Mouse (Mus musculus) cortical plate, adult 2 months (tissue): ENCODE measurements at regions not wholly inside any gene's neighbourhood (a gene's known extent, or its start where the extent isn't known, plus 50 kb on each side); places are given as distances from the start of the nearest gene placed in this dataset.

Experiments
- H3K27ac ChIP-seq: fragments of 200-500 bp; 2 replicates; pipeline ENCODE4 v1.5.1; 2012; ENCODE audit warnings: low read length, control low read depth, inconsistent platforms; ENCODE audit not compliant: insufficient read depth
- H3K4me1 ChIP-seq: fragments of 200-500 bp; 2 replicates; pipeline ENCODE4 v1.6.1; 2011; ENCODE audit warnings: low read length; ENCODE audit not compliant: control insufficient read depth, insufficient read depth
- H3K4me3 ChIP-seq: fragments of 200-500 bp; 2 replicates; pipeline ENCODE4 v1.5.1; 2011; ENCODE audit warnings: mild to moderate bottlenecking, low read length, control low read depth; ENCODE audit not compliant: insufficient read depth
- CTCF ChIP-seq: fragments of 200-500 bp; IDR thresholded peaks from 2 replicates; pipeline ENCODE4 v1.5.1; 2011; ENCODE audit warnings: mild to moderate bottlenecking, control low read depth, low read length; ENCODE audit not compliant: insufficient read depth; ENCODE audit errors: extremely low read depth
- POLR2A ChIP-seq: fragments of 200-500 bp; IDR thresholded peaks from 2 replicates; pipeline ENCODE4 v1.6.1; 2011; ENCODE audit warnings: mild to moderate bottlenecking, low read length, control low read depth; ENCODE audit not compliant: insufficient read depth; ENCODE audit errors: extremely low read depth

- TF ChIP-seq CTCF (no peak), POLR2A (no peak)
- H3K27ac ChIP-seq: no peak overlapping the region
- H3K4me3 ChIP-seq: no peak overlapping the region
Measured at GRCm38 (mm10) chr16:92998689-92999088, 172.7 kb upstream of the Runx1 start.

GRCm38 (mm10) chr16:92997636-92998035 is 171.7 kb upstream of the Runx1 start:
- peaks cover 3% of the 10 kb centered on the region; the same call in 1 of the 2 replicates for H3K4me1 ChIP-seq
- TF ChIP-seq POLR2A (no peak), CTCF (no peak)
- H3K27ac ChIP-seq: no peak overlapping the region
- no peak overlapping the region for H3K4me3 ChIP-seq

More at GRCm38 (mm10) chr16:92998689-92999088, 172.7 kb upstream of the Runx1 start:
- peaks cover 3% of the 10 kb centered on the region; the same call in 1 of the 2 replicates for H3K4me1 ChIP-seq

DNA sequence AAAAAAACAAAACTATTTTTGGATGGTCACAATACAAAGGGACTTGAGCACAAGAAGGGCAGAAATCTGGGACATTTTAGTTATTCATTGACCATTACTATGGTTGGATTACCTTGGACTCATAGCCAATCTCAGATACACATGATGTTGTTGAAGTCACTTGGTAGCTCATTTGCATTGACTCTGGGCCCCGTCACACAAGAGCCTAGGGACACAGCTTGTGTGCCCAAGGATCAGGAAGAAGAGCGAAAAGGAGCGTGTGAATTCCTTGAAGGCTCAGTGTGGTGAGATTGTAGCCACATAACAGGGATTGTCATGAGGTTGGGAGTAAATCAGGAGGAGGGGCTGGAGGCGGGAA is 170.0 kb upstream of the Runx1 start:
- TF ChIP-seq CTCF: no peak
- no peak for TF ChIP-seq POLR2A
- Histone ChIP-seq H3K4me1 (peaks cover 3% of the 10 kb centered on the region; the same call in 1 of the 2 replicates), H3K4me3 (no peak overlapping the region), H3K27ac (no peak overlapping the region)

GRCm38 (mm10) chr16:92995132-92995992 is 169.4 kb upstream of the Runx1 start:
- Histone ChIP-seq H3K4me1 (peaks cover 3% of the 10 kb centered on the region; the same call in 1 of the 2 replicates), H3K4me3 (no peak overlapping the region), H3K27ac (no peak overlapping the region)
- TF ChIP-seq POLR2A: no peak
- TF ChIP-seq CTCF: no peak

- TF ChIP-seq CTCF (no peak), POLR2A (no peak)
- Histone ChIP-seq H3K27ac (no peak overlapping the region), H3K4me3 (no peak overlapping the region), H3K4me1 (peaks cover 3% of the 10 kb centered on the region; the same call in 1 of the 2 replicates)
Measured at GRCm38 (mm10) chr16:92992876-92993275, 166.9 kb upstream of the Runx1 start.

GRCm38 (mm10) chr16:92991405-92991804 is 165.5 kb upstream of the Runx1 start:
- peaks cover 1% of the 10 kb centered on the region; the same call in 1 of the 2 replicates for H3K4me1 ChIP-seq
- no peak overlapping the region for H3K4me3 ChIP-seq
- TF ChIP-seq POLR2A: no peak
- H3K27ac ChIP-seq: no peak overlapping the region

GRCm38 (mm10) chr16:92988416-92988815 is 162.5 kb upstream of the Runx1 start:
- H3K4me1 ChIP-seq: no peaks in the 10 kb centered on the region
- H3K4me3 ChIP-seq: no peak overlapping the region
- TF ChIP-seq POLR2A (no peak), CTCF (no peak)
- no peak overlapping the region for H3K27ac ChIP-seq

- no peaks in the 10 kb centered on the region for H3K4me1 ChIP-seq
- no peak overlapping the region for H3K4me3 ChIP-seq
- TF ChIP-seq CTCF (peak; percentile 26; the same call in 1 of the 2 replicates), POLR2A (no peak)
- no peak overlapping the region for H3K27ac ChIP-seq
Measured at GRCm38 (mm10) chr16:92988000-92988399, 162.1 kb upstream of the Runx1 start.

- Histone ChIP-seq H3K4me3 (no peak overlapping the region), H3K27ac (no peak overlapping the region), H3K4me1 (no peaks in the 10 kb centered on the region)
- TF ChIP-seq CTCF (no peak), POLR2A (no peak)
Measured at GRCm38 (mm10) chr16:92985768-92986167, 159.8 kb upstream of the Runx1 start.

DNA sequence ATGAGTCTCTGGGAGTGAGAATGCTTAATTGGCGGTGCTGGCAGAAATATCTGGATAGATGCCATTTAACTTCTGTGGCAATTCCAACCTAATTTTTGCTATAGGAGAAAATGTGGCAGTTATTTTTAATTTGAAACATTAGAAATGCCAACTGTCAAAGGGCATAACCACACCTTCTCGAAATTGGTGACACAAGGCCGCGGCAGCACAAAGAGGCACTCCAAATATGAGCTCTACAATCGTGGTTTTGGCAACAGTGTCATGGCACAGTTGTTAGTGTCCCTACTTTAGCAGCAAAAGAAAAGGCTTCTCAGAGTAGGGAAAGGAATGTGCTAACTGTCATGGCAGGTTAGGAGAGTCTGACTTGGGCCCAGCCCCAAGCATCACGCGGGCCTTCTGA is 157.0 kb upstream of the Runx1 start:
- Histone ChIP-seq H3K27ac (no peak overlapping the region), H3K4me1 (no peaks in the 10 kb centered on the region), H3K4me3 (no peak overlapping the region)
- TF ChIP-seq POLR2A (no peak), CTCF (no peak)
